Mouse (Mus musculus) testis, adult 2 months (tissue): ENCODE data around the gene Slc10a3.

Experiments
- CTCF ChIP-seq: fragments of 200-500 bp; IDR thresholded peaks from 2 replicates; pipeline ENCODE4 v1.5.1; 2012; ENCODE audit warnings: low read depth, mild to moderate bottlenecking, inconsistent platforms, low read length, moderate library complexity; ENCODE audit not compliant: control insufficient read depth, insufficient read depth, insufficient replicate concordance
- POLR2A ChIP-seq: fragments of 200-500 bp; IDR thresholded peaks from 2 replicates; pipeline ENCODE4 v1.6.1; 2012; ENCODE audit warnings: low read depth, mild to moderate bottlenecking, inconsistent platforms, low read length, moderate library complexity; ENCODE audit not compliant: control insufficient read depth

DNA sequence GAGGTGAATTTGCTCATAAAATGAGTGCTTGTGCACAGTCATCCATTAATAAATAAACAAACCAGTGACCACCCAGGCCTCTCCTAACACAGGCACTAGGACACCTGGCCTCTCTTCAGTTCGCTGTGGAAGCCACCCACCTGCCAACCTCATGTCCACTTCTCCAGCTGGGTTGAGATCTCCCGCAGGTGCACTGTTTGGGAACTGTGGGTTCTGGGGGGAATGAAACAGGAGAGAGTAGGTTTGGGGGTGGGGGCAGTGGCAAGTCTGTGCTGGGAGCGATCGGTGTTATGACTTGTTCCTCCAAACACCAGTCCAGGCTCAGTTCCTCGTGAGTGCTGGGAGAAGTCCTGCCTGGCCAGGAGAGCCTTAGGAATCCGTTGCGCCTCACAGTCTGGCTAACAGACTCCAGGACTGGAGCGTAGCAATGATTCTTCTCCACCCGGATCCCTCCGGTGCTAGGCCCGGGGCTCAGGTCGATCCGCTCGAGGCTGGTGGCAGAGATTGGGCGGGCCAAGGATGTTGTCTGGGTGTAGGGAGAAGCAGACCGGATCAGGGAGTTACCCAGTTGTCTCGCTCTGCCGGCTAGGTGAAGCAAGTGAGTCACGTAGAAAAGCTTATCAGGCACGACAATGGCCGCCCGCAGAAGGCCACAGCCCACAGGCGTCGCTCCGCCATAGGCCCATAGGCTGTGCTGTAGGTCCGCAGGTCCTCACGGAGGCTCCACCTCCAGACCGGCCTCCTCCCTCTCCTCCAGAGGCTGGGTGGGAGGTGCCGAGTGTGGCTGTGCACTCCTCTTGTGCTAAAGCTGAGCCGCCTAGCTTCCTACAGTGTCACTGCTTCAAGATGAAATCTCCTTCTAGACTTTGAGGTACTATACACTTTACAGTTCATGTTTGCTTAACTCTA lies 19.6 kb upstream of the Slc10a3 start, which contains the start of the genes Fam3a and Ikbkg:
- TF ChIP-seq CTCF (no peak), POLR2A (peak; percentile 39; the same call in 1 of the 2 replicates)
